Mouse (Mus musculus): Measurements from ENCODE around the gene Phf21a.

- TF ChIP-seq CTCF (IDR thresholded peaks at IDR 0.05; ENCODE audit: borderline replicate concordance, extremely low read depth, insufficient read depth, insufficient read length): no peak
- TF ChIP-seq POLR2A (IDR thresholded peaks at IDR 0.05; ENCODE audit: borderline replicate concordance, extremely low read depth, insufficient read depth, insufficient read length, poor library complexity, severe bottlenecking): no peak
These were observed 298.9 kb downstream of the Phf21a start for GRCm38 (mm10) chr2:92391703-92392317.
